Mouse (Mus musculus) testis, adult 2 months (tissue): ENCODE measurements around the gene Calml4.

Source experiments
- CTCF ChIP-seq: fragments of 200-500 bp; IDR thresholded peaks from 2 replicates; pipeline ENCODE4 v1.5.1; 2012; ENCODE audit warnings: low read depth, mild to moderate bottlenecking, inconsistent platforms, low read length, moderate library complexity; ENCODE audit not compliant: control insufficient read depth, insufficient read depth, insufficient replicate concordance
- POLR2A ChIP-seq: fragments of 200-500 bp; IDR thresholded peaks from 2 replicates; pipeline ENCODE4 v1.6.1; 2012; ENCODE audit warnings: low read depth, mild to moderate bottlenecking, inconsistent platforms, low read length, moderate library complexity; ENCODE audit not compliant: control insufficient read depth

GRCm38 (mm10) chr9:62838506-62839171, 19.2 kb upstream of the Calml4 start, which contains the start of gene Cln6:
- no peak for TF ChIP-seq POLR2A
- TF ChIP-seq CTCF = no peak
